Mouse (Mus musculus): ENCODE measurements at regions not wholly inside any gene's neighbourhood (a gene's known extent, or its start where the extent isn't known, plus 50 kb on each side); places are given as distances from the start of the nearest gene placed in this dataset.

DNA sequence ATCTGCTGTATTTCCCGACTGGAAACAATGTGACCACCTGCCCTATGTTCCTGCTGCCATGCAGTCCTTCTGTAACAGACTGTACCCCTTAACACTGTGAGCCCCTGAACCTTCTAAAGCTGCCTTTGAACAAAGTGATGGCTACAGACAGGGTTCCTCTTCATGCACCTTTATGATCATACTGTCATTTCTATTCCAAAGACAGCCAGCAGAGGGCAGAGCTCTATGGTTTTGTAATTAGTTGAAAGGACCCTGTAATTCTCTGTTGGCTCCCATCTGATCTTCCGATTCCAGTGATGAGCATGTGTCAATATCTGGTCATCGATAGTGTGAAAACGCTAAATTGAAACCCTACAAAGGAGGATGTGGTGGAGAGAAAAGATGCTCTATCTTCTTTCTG is 99.1 kb upstream of the Nckap5 start:
- no peak overlapping the region for H3K27ac ChIP-seq (ENCODE audit: control insufficient read depth, insufficient read depth, low read length)
- TF ChIP-seq POLR2A (IDR thresholded peaks at IDR 0.05; ENCODE audit: control insufficient read depth, extremely low read depth, insufficient read depth, low read length, poor library complexity) = no peak
- TF ChIP-seq CTCF (IDR thresholded peaks at IDR 0.05; ENCODE audit: borderline replicate concordance, control insufficient read depth, extremely low read depth, insufficient read depth, low read length, poor library complexity) = no peak
- 72% methylated on average over 4 of the region's 4 CpGs for WGBS
- H3K4me1 ChIP-seq (replicated peaks; ENCODE audit: control insufficient read depth, insufficient read depth, low read length) = no peaks in the 10 kb centered on the region
- H3K27me3 ChIP-seq (ENCODE audit: control insufficient read depth, insufficient read depth, low read length) = no peaks in the 10 kb centered on the region
- H3K4me3 ChIP-seq (ENCODE audit: control insufficient read depth, insufficient read depth, low read length) = no peak overlapping the region
- DNase-seq = peak; percentile 32
- H3K36me3 ChIP-seq (ENCODE audit: control insufficient read depth, insufficient read depth, low read length) = no peaks in the 10 kb centered on the region

DNA sequence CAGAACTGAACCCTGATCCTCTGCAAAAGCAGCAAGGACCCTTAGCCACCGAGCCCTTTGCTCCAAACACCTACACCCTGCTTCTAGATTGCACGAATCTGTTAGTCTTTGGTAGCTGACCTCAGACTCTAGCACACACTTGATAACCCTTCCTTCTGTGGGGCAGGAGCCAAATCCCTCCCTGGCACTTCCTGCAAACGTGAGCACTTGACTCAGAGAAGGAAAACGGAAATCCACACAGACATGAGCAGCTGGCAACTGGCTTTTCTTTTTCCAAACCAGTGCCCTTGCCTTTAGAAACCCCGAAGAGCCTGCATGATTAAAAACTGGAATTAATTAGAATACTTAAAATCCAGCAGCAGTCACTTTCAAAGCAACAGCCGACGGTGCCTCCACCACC is 97.6 kb upstream of the Nckap5 start:
- TF ChIP-seq CTCF (IDR thresholded peaks at IDR 0.05; ENCODE audit: borderline replicate concordance, control insufficient read depth, extremely low read depth, insufficient read depth, low read length, poor library complexity) (no peak), POLR2A (IDR thresholded peaks at IDR 0.05; ENCODE audit: control insufficient read depth, extremely low read depth, insufficient read depth, low read length, poor library complexity) (no peak)
- no peaks in the 10 kb centered on the region for H3K27me3 ChIP-seq (ENCODE audit: control insufficient read depth, insufficient read depth, low read length)
- H3K27ac ChIP-seq (ENCODE audit: control insufficient read depth, insufficient read depth, low read length) = no peak overlapping the region
- no peaks in the 10 kb centered on the region for H3K36me3 ChIP-seq (ENCODE audit: control insufficient read depth, insufficient read depth, low read length)
- H3K4me1 ChIP-seq (replicated peaks; ENCODE audit: control insufficient read depth, insufficient read depth, low read length) = no peaks in the 10 kb centered on the region
- no peak overlapping the region for H3K4me3 ChIP-seq (ENCODE audit: control insufficient read depth, insufficient read depth, low read length)
- 37% methylated on average over 7 of the region's 7 CpGs for WGBS
- DNase-seq = no peak

DNA sequence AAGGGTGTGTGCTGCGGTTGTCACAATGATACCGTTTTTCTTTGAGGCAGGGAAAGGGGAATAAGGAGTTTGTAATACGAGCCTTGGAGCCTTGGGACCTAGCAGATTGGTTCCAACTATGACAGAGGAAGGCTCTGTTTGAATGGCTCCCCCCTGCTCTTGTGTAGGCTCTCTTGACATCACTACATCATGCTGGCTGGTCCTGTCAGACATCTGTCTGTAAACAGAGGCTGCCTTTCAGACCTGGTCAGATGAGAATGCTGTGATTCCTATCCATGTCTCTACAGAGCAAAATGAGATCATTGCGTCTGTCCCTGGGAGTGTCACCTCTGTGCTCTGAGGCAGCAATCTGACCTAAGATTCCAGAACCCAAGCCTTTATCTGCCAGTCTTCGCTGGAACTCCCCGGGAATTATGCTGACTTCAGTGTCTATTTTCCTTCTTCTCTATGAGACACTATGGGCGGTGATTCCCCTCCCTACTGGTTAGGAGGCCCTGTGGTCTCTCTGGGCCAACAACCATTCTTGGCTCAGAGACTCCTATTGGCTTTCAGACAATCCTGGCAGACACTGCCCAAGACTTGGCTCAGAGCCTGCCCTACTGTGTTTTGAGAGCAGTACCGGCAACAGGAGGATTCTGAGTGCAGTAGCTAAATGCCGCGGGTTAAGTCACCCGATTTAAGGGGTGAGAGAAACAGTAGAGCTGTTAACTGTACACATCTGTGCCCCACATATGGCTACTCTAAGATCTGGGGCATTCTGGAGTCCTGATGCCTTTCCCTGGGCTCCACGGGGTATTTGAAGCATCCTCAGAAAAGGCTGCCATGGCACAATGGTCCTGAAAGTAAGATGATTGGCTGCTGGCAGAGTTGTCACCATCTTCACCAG is 94.8 kb upstream of the Nckap5 start:
- H3K36me3 ChIP-seq (ENCODE audit: control insufficient read depth, insufficient read depth, low read length) = no peaks in the 10 kb centered on the region
- H3K27ac ChIP-seq (ENCODE audit: control insufficient read depth, insufficient read depth, low read length) = no peak overlapping the region
- H3K4me1 ChIP-seq (replicated peaks; ENCODE audit: control insufficient read depth, insufficient read depth, low read length) = no peaks in the 10 kb centered on the region
- TF ChIP-seq CTCF (IDR thresholded peaks at IDR 0.05; ENCODE audit: borderline replicate concordance, control insufficient read depth, extremely low read depth, insufficient read depth, low read length, poor library complexity) (no peak), POLR2A (IDR thresholded peaks at IDR 0.05; ENCODE audit: control insufficient read depth, extremely low read depth, insufficient read depth, low read length, poor library complexity) (no peak)
- no peak overlapping the region for H3K4me3 ChIP-seq (ENCODE audit: control insufficient read depth, insufficient read depth, low read length)
- WGBS = 88% methylated on average over 12 of the region's 12 CpGs
- no peak for DNase-seq
- H3K27me3 ChIP-seq (ENCODE audit: control insufficient read depth, insufficient read depth, low read length) = no peaks in the 10 kb centered on the region

DNA sequence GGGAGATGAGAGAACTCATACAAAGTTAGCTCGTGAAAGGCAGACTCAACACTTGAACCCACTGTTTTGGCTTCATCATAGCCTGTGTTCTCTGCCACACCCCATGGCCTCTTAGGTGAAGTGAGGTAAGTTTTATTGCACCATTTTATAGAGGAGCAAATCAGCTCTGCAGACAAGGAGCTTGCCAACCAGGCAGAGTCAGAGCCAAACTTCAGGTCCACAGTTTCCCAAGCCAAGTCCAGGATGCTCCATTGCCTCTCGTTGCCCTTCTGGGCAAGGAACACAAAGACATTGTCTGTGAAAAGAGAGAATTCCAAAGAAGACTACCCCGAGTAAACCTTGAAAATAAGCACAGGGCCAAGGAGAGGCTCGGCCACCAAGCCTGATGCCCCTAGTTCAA is 93.4 kb upstream of the Nckap5 start:
- Histone ChIP-seq H3K4me3 (ENCODE audit: control insufficient read depth, insufficient read depth, low read length) (no peak overlapping the region), H3K27ac (ENCODE audit: control insufficient read depth, insufficient read depth, low read length) (no peak overlapping the region), H3K27me3 (ENCODE audit: control insufficient read depth, insufficient read depth, low read length) (no peaks in the 10 kb centered on the region), H3K36me3 (ENCODE audit: control insufficient read depth, insufficient read depth, low read length) (no peaks in the 10 kb centered on the region), H3K4me1 (replicated peaks; ENCODE audit: control insufficient read depth, insufficient read depth, low read length) (no peaks in the 10 kb centered on the region)
- no peak for TF ChIP-seq CTCF (IDR thresholded peaks at IDR 0.05; ENCODE audit: borderline replicate concordance, control insufficient read depth, extremely low read depth, insufficient read depth, low read length, poor library complexity)
- TF ChIP-seq POLR2A (IDR thresholded peaks at IDR 0.05; ENCODE audit: control insufficient read depth, extremely low read depth, insufficient read depth, low read length, poor library complexity) = no peak
- no peak for DNase-seq
- 90% methylated on average over 4 of the region's 4 CpGs for WGBS

DNA sequence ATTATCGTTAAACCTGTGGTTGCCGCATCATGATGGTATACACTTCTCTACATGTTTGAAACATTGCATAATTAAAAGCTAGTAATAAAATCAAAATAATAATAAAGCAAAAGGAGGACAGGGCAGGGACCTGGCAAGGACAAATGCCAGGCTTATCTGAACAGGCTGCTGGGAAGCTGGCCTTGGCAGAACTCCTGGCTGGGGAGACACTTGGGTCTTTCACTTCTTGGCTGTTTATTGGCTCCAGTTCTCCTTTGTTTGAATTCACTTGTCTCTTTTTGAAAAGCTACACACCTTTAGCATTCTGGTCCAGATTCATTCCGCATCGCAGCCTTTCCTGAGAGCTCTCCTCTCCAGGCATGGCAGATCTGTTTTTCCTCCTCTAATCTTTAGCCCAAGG is 91.6 kb upstream of the Nckap5 start:
- no peaks in the 10 kb centered on the region for H3K4me1 ChIP-seq (replicated peaks; ENCODE audit: control insufficient read depth, insufficient read depth, low read length)
- no peaks in the 10 kb centered on the region for H3K27me3 ChIP-seq (ENCODE audit: control insufficient read depth, insufficient read depth, low read length)
- H3K36me3 ChIP-seq (ENCODE audit: control insufficient read depth, insufficient read depth, low read length) = no peaks in the 10 kb centered on the region
- DNase-seq = no peak
- WGBS = 95% methylated on average over 4 of the region's 4 CpGs
- H3K4me3 ChIP-seq (ENCODE audit: control insufficient read depth, insufficient read depth, low read length) = no peak overlapping the region
- TF ChIP-seq CTCF (IDR thresholded peaks at IDR 0.05; ENCODE audit: borderline replicate concordance, control insufficient read depth, extremely low read depth, insufficient read depth, low read length, poor library complexity) = no peak
- no peak for TF ChIP-seq POLR2A (IDR thresholded peaks at IDR 0.05; ENCODE audit: control insufficient read depth, extremely low read depth, insufficient read depth, low read length, poor library complexity)
- H3K27ac ChIP-seq (ENCODE audit: control insufficient read depth, insufficient read depth, low read length) = no peak overlapping the region

DNA sequence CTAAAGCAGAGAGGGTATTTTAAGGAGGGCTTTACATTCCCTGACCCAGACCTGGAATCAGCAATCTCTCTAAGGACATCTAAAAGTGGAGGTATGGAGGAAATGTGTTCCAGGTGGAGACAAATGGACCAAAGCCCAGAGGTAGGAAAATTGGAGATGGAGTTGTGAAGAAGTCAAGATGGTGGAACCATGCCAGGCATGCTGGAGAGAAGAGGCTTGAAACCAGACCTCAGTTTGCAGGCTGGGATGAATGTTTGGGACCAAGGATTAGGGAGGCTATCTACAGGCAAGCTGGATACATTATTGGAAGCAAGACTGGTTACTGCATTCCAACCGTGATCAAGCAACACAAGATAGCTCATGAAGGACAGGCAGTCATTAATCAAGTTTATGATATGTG is 88.3 kb upstream of the Nckap5 start:
- Histone ChIP-seq H3K4me3 (ENCODE audit: control insufficient read depth, insufficient read depth, low read length) (no peak overlapping the region), H3K4me1 (replicated peaks; ENCODE audit: control insufficient read depth, insufficient read depth, low read length) (no peaks in the 10 kb centered on the region), H3K36me3 (ENCODE audit: control insufficient read depth, insufficient read depth, low read length) (no peaks in the 10 kb centered on the region), H3K27me3 (ENCODE audit: control insufficient read depth, insufficient read depth, low read length) (no peaks in the 10 kb centered on the region), H3K27ac (ENCODE audit: control insufficient read depth, insufficient read depth, low read length) (no peak overlapping the region)
- no peak for TF ChIP-seq POLR2A (IDR thresholded peaks at IDR 0.05; ENCODE audit: control insufficient read depth, extremely low read depth, insufficient read depth, low read length, poor library complexity)
- no peak for TF ChIP-seq CTCF (IDR thresholded peaks at IDR 0.05; ENCODE audit: borderline replicate concordance, control insufficient read depth, extremely low read depth, insufficient read depth, low read length, poor library complexity)
- no peak for DNase-seq
- WGBS = 91% methylated on average over 1 of the region's 1 CpGs

Measured in thymus, adult 2 months (tissue).